12 mouse cellular contexts compared by ENCODE assay signal in the genomic region with DNA sequence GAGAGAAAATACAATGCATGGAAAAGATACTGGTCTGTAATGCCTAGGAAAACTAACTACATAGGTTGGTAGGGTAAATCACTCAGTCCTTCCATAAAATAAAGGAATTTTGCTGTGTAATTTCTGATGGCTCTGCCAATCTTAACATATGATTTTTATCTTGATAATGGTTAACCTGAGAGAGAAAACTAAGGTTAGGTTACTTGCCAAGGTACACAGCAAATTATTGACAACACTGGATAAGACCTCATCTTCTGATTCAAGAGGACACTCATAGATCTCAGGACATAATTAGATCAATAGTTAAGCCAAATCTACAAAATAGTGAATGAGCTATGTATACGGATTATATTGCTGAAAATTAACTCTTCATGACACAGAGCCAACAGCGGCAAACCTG. TPM values are rescaled to one million over a fixed set of nuclear protein-coding genes. Genes with fewer than 3 reads are reported as not detected.
DNase-seq lines count a peak whose midpoint lies in the region; ATAC-seq and TF ChIP-seq lines count a peak whose summit lies in the region.
"Had no signal": no experiment of that assay in that cellular context is flagged by ENCODE, and none has a peak within 500 bp of the region (broad histone marks: within the 10 kb centered on the region; RNA-seq: fewer than 3 reads in every experiment).

No protein-coding gene starts in this region.

- no peak for ATAC-seq in liver, embryonic 11.5 days (replicated peaks; ENCODE audit: low FRiP score)

- peaks cover 13% of the 10 kb centered on the region for H3K36me3 ChIP-seq in liver, adult 2 months (ENCODE audit: control insufficient read depth, insufficient read depth, low read length)
- no peaks in the 10 kb centered on the region; the same call in 1 of the 2 replicates for H3K36me3 ChIP-seq in liver, embryonic 11.5 days (ENCODE audit: control insufficient read depth, insufficient read depth, low read length)
- no peaks in the 10 kb centered on the region for H3K36me3 ChIP-seq in myocyte (ENCODE audit: control insufficient read depth, insufficient read depth)

- no peak overlapping the region for H3K4me2 ChIP-seq in liver, embryonic 11.5 days
- peak overlapping the region; percentile 85 for H3K4me2 ChIP-seq in myocyte (ENCODE audit: low read depth)

- intact Hi-C loops in gastrocnemius, adult 2 months (cut with DNase I): loop anchor here (5.0 kb wide), 1 partner anchor 34 kb away; a partner anchor contains a TSS

- peaks cover 20% of the 10 kb centered on the region for H3K4me1 ChIP-seq in liver, adult 2 months (ENCODE audit: control insufficient read depth, insufficient read depth, low read length)
- H3K4me1 ChIP-seq in liver, embryonic 11.5 days (replicated peaks; ENCODE audit: control insufficient read depth, insufficient read depth, low read length): peaks cover 4% of the 10 kb centered on the region

- H3K4me3 ChIP-seq in gastrocnemius, adult 2 months: no peak overlapping the region; the same call in 1 of the 2 replicates
- H3K4me3 ChIP-seq in liver, adult 2 months (ENCODE audit: insufficient read depth, low read depth, low read length): peak overlapping the region; percentile 16; the same call in 1 of the 2 replicates
- H3K4me3 ChIP-seq in liver, embryonic 11.5 days (ENCODE audit: low read depth, low read length): no peak overlapping the region
- peak overlapping the region; percentile 52 for H3K4me3 ChIP-seq in myocyte

- no peak for DNase-seq in gastrocnemius, adult 2 months
- no peak for DNase-seq in gastrocnemius, adult 8-10 months (ENCODE audit: low spot score in 2 of 2)
- DNase-seq in liver, adult 2 months (ENCODE audit: extremely low read depth, low read depth, low spot score): peak; percentile 92
- DNase-seq in liver, embryonic 11.5 days (ENCODE audit: low spot score): no peak
- no peak for DNase-seq in urinary bladder, postnatal 25 days (ENCODE audit: low spot score)
- DNase-seq: adrenal gland, postnatal 14 days had no signal

- H3K79me2 ChIP-seq in liver, adult 2 months (ENCODE audit: control insufficient read depth, insufficient read depth, low read length): peaks cover 15% of the 10 kb centered on the region; the same call in 1 of the 2 replicates
- peaks cover 36% of the 10 kb centered on the region for H3K79me2 ChIP-seq in myocyte (ENCODE audit: control insufficient read depth, insufficient read depth)

- no peak overlapping the region for H3ac ChIP-seq in myocyte (ENCODE audit: control insufficient read depth, insufficient read length)

- H3K9me3 ChIP-seq in liver, embryonic 11.5 days (ENCODE audit: control insufficient read depth, low read length): no peaks in the 10 kb centered on the region
- H3K9me3 ChIP-seq: embryonic facial prominence, embryonic 12.5 days; embryonic facial prominence, embryonic 15.5 days; forebrain, embryonic 15.5 days; hindbrain, embryonic 12.5 days; hindbrain, embryonic 15.5 days had no signal

- TF ChIP-seq POLR2A in liver, adult 2 months (IDR thresholded peaks at IDR 0.05; ENCODE audit: extremely low read depth, insufficient read depth, low read length): no peak
- TF ChIP-seq POLR2A in myocyte (IDR thresholded peaks at IDR 0.05; ENCODE audit: insufficient read length, low read depth): no peak

- H3K9ac ChIP-seq in liver, adult 2 months (ENCODE audit: low read depth, low read length): no peak overlapping the region
- H3K9ac ChIP-seq in liver, embryonic 11.5 days (ENCODE audit: low read depth, low read length): no peak overlapping the region
- H3K9ac ChIP-seq: embryonic facial prominence, embryonic 12.5 days; embryonic facial prominence, embryonic 15.5 days; forebrain, embryonic 15.5 days; hindbrain, embryonic 12.5 days had no signal

- WGBS in liver, adult 2 months: 37% methylated on average over 2 of the region's 2 CpGs
- 77% methylated on average over 2 of the region's 2 CpGs for WGBS in liver, embryonic 11.5 days

- peak overlapping the region; percentile 77 for H3K27ac ChIP-seq in gastrocnemius, adult 2 months
- H3K27ac ChIP-seq in liver, adult 2 months (replicated peaks; ENCODE audit: insufficient read depth, low read depth, low read length): no peak overlapping the region
- H3K27ac ChIP-seq in liver, embryonic 11.5 days (ENCODE audit: low read depth, low read length): no peak overlapping the region
- H3K27ac ChIP-seq: embryonic facial prominence, embryonic 12.5 days; forebrain, embryonic 15.5 days; hindbrain, embryonic 12.5 days; hindbrain, embryonic 15.5 days had no signal

- no peaks in the 10 kb centered on the region for H3K27me3 ChIP-seq in liver, adult 2 months (ENCODE audit: control insufficient read depth, insufficient read depth, low read length)
- H3K27me3 ChIP-seq in liver, embryonic 11.5 days (replicated peaks; ENCODE audit: control insufficient read depth, insufficient read depth, low read length): no peaks in the 10 kb centered on the region
- H3K27me3 ChIP-seq in myocyte (ENCODE audit: control insufficient read depth, insufficient read depth, insufficient read length): no peaks in the 10 kb centered on the region
- H3K27me3 ChIP-seq: embryonic facial prominence, embryonic 12.5 days; embryonic facial prominence, embryonic 15.5 days; forebrain, embryonic 15.5 days; hindbrain, embryonic 12.5 days; hindbrain, embryonic 15.5 days had no signal

- no peak for TF ChIP-seq CTCF in gastrocnemius, adult 2 months (IDR thresholded peaks at IDR 0.05)
- TF ChIP-seq CTCF in liver, adult 2 months (IDR thresholded peaks at IDR 0.05; ENCODE audit: low read depth, low read length): no peak

TF ChIP-seq in myocyte, 11 proteins besides CTCF, POLR2A, EP300 and RAD21:
- TF ChIP-seq MYOD1 (IDR thresholded peaks at IDR 0.05; ENCODE audit: control insufficient read depth in 1 of 3, insufficient read length in 2 of 3, low read depth in 2 of 3) (no peak), MAX (IDR thresholded peaks at IDR 0.05; ENCODE audit: low read depth) (no peak), SRF (IDR thresholded peaks at IDR 0.05; ENCODE audit: control insufficient read depth, insufficient read length, low read depth) (no peak), MYOG (IDR thresholded peaks at IDR 0.05; ENCODE audit: control insufficient read depth in 1 of 3, insufficient read depth in 1 of 3, insufficient read length in 2 of 3, low read depth in 2 of 3) (no peak), TCF3 (IDR thresholded peaks at IDR 0.05; ENCODE audit: insufficient read length, low read depth) (no peak), CEBPB (IDR thresholded peaks at IDR 0.05; ENCODE audit: insufficient read depth, poor library complexity, severe bottlenecking) (no peak)

RNA-seq across cellular contexts. Expression of a gene that starts 0.9 kb away (rescaled TPM):
- total RNA-seq in gastrocnemius, adult 2 months (2021): 10 to 100 TPM; 19.9 to 24.8 TPM
- total RNA-seq in gastrocnemius, adult 8-10 months (2022): 10 to 100 TPM; 19.4 to 29.8 (median 25.8) TPM
- 52.0 and 57.7 TPM in 2 replicates for total RNA-seq in liver, adult 2 months (2014; rRNA removed)
- 37.9 and 40.9 TPM in 2 replicates for polyA plus RNA-seq in liver, adult 2 months (2012; rRNA removed)
- polyA plus RNA-seq in liver, embryonic 11.5 days (2014; fragmentation: Nextera tagmentation; extraction: Ambion mirVana): 9.4 and 10.7 TPM in 2 replicates
- 16.8 TPM for polyA plus RNA-seq in myocyte (2012; fragmentation: generic; extraction: Trizol)

RNA-seq across cellular contexts. Expression of a gene that starts 33.2 kb away (rescaled TPM):
- total RNA-seq in gastrocnemius, adult 2 months (2021): 10 to 100 TPM; 43.0 to 52.8 TPM
- total RNA-seq in gastrocnemius, adult 8-10 months (2022): 10 to 100 TPM; 35.6 to 50.7 (median 40.7) TPM
- 69.1 and 78.1 TPM in 2 replicates for total RNA-seq in liver, adult 2 months (2014; rRNA removed)
- polyA plus RNA-seq in liver, adult 2 months (2012; rRNA removed): 10.7 and 16.9 TPM in 2 replicates
- 213 and 239 TPM in 2 replicates for polyA plus RNA-seq in liver, embryonic 11.5 days (2014; fragmentation: Nextera tagmentation; extraction: Ambion mirVana)
- 17.6 TPM for polyA plus RNA-seq in myocyte (2012; fragmentation: generic; extraction: Trizol)

Comparison
In these comparisons a context has a peak if more than half of its experiments do, and no peak if none do; other contexts are left out.
1. H3K4me3 ChIP-seq: peak in liver, adult 2 months (single experiment) and myocyte (single experiment); none in gastrocnemius, adult 2 months (single experiment) and liver, embryonic 11.5 days (single experiment).